17 mouse cellular contexts compared by ENCODE assay signal in the genomic region with DNA sequence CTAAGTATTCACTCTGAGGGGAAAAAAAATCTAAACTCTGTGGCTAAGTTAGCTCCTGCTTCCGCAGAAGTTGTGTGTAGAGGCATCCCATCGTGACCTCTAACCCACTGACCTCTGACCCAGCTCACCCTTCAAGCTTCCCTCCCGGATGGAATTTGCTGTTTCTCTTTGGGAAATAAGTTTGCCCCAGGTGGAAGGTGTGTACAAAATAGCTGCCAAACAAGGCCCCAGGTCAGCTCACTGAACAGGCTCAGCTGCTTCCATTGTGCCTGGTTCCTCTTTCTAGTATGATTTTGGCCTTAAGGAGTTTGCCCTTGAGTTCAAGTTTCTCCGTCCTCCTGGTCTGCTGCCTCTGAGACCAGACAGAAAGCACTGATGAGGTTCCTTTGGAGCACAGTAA. TPM values are rescaled to one million over a fixed set of nuclear protein-coding genes. Genes with fewer than 3 reads are reported as not detected.
DNase-seq lines count a peak whose midpoint lies in the region; ATAC-seq and TF ChIP-seq lines count a peak whose summit lies in the region.
"Had no signal": no experiment of that assay in that cellular context is flagged by ENCODE, and none has a peak within 500 bp of the region (broad histone marks: within the 10 kb centered on the region; RNA-seq: fewer than 3 reads in every experiment).

No protein-coding gene starts in this region.

- TF ChIP-seq CTCF in midbrain, postnatal 0 days (IDR thresholded peaks at IDR 0.05): no peak

- no peaks in the 10 kb centered on the region for H3K36me3 ChIP-seq in forebrain, embryonic 16.5 days (ENCODE audit: control insufficient read depth, insufficient read depth)
- no peaks in the 10 kb centered on the region for H3K36me3 ChIP-seq in forebrain, embryonic 15.5 days
- H3K36me3 ChIP-seq in hindbrain, embryonic 14.5 days (replicated peaks; ENCODE audit: control insufficient read depth, insufficient read depth): peaks cover 18% of the 10 kb centered on the region
- 0 out of 2 replicates have a peak, but pooled peaks cover 4% of the 10 kb centered on the region for H3K36me3 ChIP-seq in neural tube, embryonic 15.5 days
- H3K36me3 ChIP-seq in intestine, embryonic 15.5 days: 0 out of 2 replicates have a peak, but pooled peaks cover 3% of the 10 kb centered on the region
- no peaks in the 10 kb centered on the region for H3K36me3 ChIP-seq in midbrain, postnatal 0 days (ENCODE audit: insufficient read depth, low read length)
- H3K36me3 ChIP-seq: heart, embryonic 12.5 days; kidney, embryonic 15.5 days had no signal

- no peak overlapping the region for H3K4me3 ChIP-seq in forebrain, embryonic 16.5 days (replicated peaks; ENCODE audit: low read length)
- no peak overlapping the region for H3K4me3 ChIP-seq in forebrain, embryonic 15.5 days
- H3K4me3 ChIP-seq in hindbrain, embryonic 14.5 days (replicated peaks; ENCODE audit: low read length): no peak overlapping the region
- H3K4me3 ChIP-seq in neural tube, embryonic 15.5 days (replicated peaks): no peak overlapping the region
- no peak overlapping the region for H3K4me3 ChIP-seq in intestine, embryonic 15.5 days (replicated peaks)
- H3K4me3 ChIP-seq in midbrain, postnatal 0 days (ENCODE audit: low read depth, low read length): no peak overlapping the region
- H3K4me3 ChIP-seq: heart, embryonic 12.5 days; kidney, embryonic 15.5 days had no signal

- peaks cover 26% of the 10 kb centered on the region for H3K4me1 ChIP-seq in forebrain, embryonic 16.5 days (replicated peaks; ENCODE audit: control insufficient read depth, insufficient read depth, low read length)
- H3K4me1 ChIP-seq in forebrain, embryonic 15.5 days: peaks cover 26% of the 10 kb centered on the region
- peaks cover 39% of the 10 kb centered on the region for H3K4me1 ChIP-seq in hindbrain, embryonic 14.5 days (replicated peaks; ENCODE audit: control insufficient read depth, insufficient read depth, low read length)
- H3K4me1 ChIP-seq in neural tube, embryonic 15.5 days: peaks cover 44% of the 10 kb centered on the region
- H3K4me1 ChIP-seq in intestine, embryonic 15.5 days (replicated peaks): peaks cover 22% of the 10 kb centered on the region
- H3K4me1 ChIP-seq in midbrain, postnatal 0 days (ENCODE audit: insufficient read depth, low read length): peaks cover 5% of the 10 kb centered on the region

- no peaks in the 10 kb centered on the region for H3K9me3 ChIP-seq in forebrain, embryonic 16.5 days (ENCODE audit: control insufficient read depth, low read length)
- no peaks in the 10 kb centered on the region for H3K9me3 ChIP-seq in forebrain, embryonic 15.5 days
- no peaks in the 10 kb centered on the region for H3K9me3 ChIP-seq in hindbrain, embryonic 14.5 days (ENCODE audit: control insufficient read depth, low read length)
- H3K9me3 ChIP-seq in neural tube, embryonic 15.5 days (replicated peaks): no peaks in the 10 kb centered on the region
- no peaks in the 10 kb centered on the region for H3K9me3 ChIP-seq in intestine, embryonic 15.5 days
- H3K9me3 ChIP-seq in midbrain, postnatal 0 days (ENCODE audit: low read length): no peaks in the 10 kb centered on the region
- H3K9me3 ChIP-seq: heart, embryonic 12.5 days; kidney, embryonic 15.5 days had no signal

- WGBS in forebrain, embryonic 16.5 days: 66% methylated on average over 4 of the region's 4 CpGs
- WGBS in forebrain, embryonic 15.5 days: 67% methylated on average over 4 of the region's 4 CpGs
- WGBS in hindbrain, embryonic 14.5 days: 50% methylated on average over 4 of the region's 4 CpGs
- 62% methylated on average over 4 of the region's 4 CpGs for WGBS in neural tube, embryonic 15.5 days
- 52% methylated on average over 4 of the region's 4 CpGs for WGBS in intestine, embryonic 15.5 days
- WGBS in midbrain, postnatal 0 days: 64% methylated on average over 4 of the region's 4 CpGs

- H3K27me3 ChIP-seq in forebrain, embryonic 16.5 days (replicated peaks; ENCODE audit: control insufficient read depth, insufficient read depth, low read length): no peaks in the 10 kb centered on the region
- no peaks in the 10 kb centered on the region for H3K27me3 ChIP-seq in forebrain, embryonic 15.5 days
- no peaks in the 10 kb centered on the region for H3K27me3 ChIP-seq in hindbrain, embryonic 14.5 days (ENCODE audit: control insufficient read depth, insufficient read depth, low read length)
- H3K27me3 ChIP-seq in neural tube, embryonic 15.5 days (replicated peaks): 0 out of 2 replicates have a peak, but pooled peaks cover 3% of the 10 kb centered on the region
- no peaks in the 10 kb centered on the region for H3K27me3 ChIP-seq in intestine, embryonic 15.5 days (replicated peaks)
- no peaks in the 10 kb centered on the region for H3K27me3 ChIP-seq in midbrain, postnatal 0 days (ENCODE audit: insufficient read depth, low read length)
- H3K27me3 ChIP-seq: heart, embryonic 12.5 days had no signal

- DNase-seq in kidney, postnatal 10 days: peak; percentile 43
- no peak for DNase-seq in kidney, adult 8-10 months
- no peak for DNase-seq in hindbrain, embryonic 14.5 days (ENCODE audit: low spot score)
- DNase-seq in midbrain, postnatal 0 days (ENCODE audit: low spot score): no peak
- DNase-seq: adrenal gland, adult 2 months; cerebellum, adult 18-20 months; gastrocnemius, postnatal 25 days; lung, embryonic 14.5 days; right cerebral cortex, adult 18-20 months; thymus, postnatal 36 days had no signal

- ATAC-seq in forebrain, embryonic 16.5 days: no peak
- no peak for ATAC-seq in forebrain, embryonic 15.5 days (replicated peaks)
- no peak for ATAC-seq in hindbrain, embryonic 14.5 days (ENCODE audit: low FRiP score)
- ATAC-seq in neural tube, embryonic 15.5 days (ENCODE audit: low FRiP score): no peak
- no peak for ATAC-seq in intestine, embryonic 15.5 days
- no peak for ATAC-seq in midbrain, postnatal 0 days (ENCODE audit: low FRiP score)
- ATAC-seq: midbrain, embryonic 16.5 days had no signal

- peak overlapping the region; percentile 12; the same call in 1 of the 2 replicates for H3K4me2 ChIP-seq in forebrain, embryonic 16.5 days (ENCODE audit: low read length)
- H3K4me2 ChIP-seq in forebrain, embryonic 15.5 days (replicated peaks): no peak overlapping the region
- H3K4me2 ChIP-seq in hindbrain, embryonic 14.5 days (replicated peaks): 0 out of 2 replicates have a peak overlapping the region, but pooled peaks have one; percentile 27
- peak overlapping the region; percentile 47 for H3K4me2 ChIP-seq in neural tube, embryonic 15.5 days
- no peak overlapping the region for H3K4me2 ChIP-seq in intestine, embryonic 15.5 days (replicated peaks)
- no peak overlapping the region for H3K4me2 ChIP-seq in midbrain, postnatal 0 days (ENCODE audit: low read depth, low read length, poor library complexity, severe bottlenecking)
- H3K4me2 ChIP-seq: heart, embryonic 12.5 days; kidney, embryonic 15.5 days; lung, embryonic 14.5 days had no signal

- H3K27ac ChIP-seq in forebrain, embryonic 16.5 days (ENCODE audit: low read length): no peak overlapping the region
- H3K27ac ChIP-seq in forebrain, embryonic 15.5 days (replicated peaks): no peak overlapping the region
- H3K27ac ChIP-seq in hindbrain, embryonic 14.5 days: no peak overlapping the region
- no peak overlapping the region for H3K27ac ChIP-seq in neural tube, embryonic 15.5 days (replicated peaks)
- no peak overlapping the region for H3K27ac ChIP-seq in intestine, embryonic 15.5 days
- no peak overlapping the region for H3K27ac ChIP-seq in midbrain, postnatal 0 days (ENCODE audit: low read depth, low read length)

- no peak overlapping the region for H3K9ac ChIP-seq in forebrain, embryonic 16.5 days (replicated peaks; ENCODE audit: low read depth, low read length)
- H3K9ac ChIP-seq in forebrain, embryonic 15.5 days (replicated peaks): no peak overlapping the region
- no peak overlapping the region for H3K9ac ChIP-seq in hindbrain, embryonic 14.5 days
- no peak overlapping the region for H3K9ac ChIP-seq in neural tube, embryonic 15.5 days (replicated peaks)
- no peak overlapping the region for H3K9ac ChIP-seq in intestine, embryonic 15.5 days
- H3K9ac ChIP-seq in midbrain, postnatal 0 days (replicated peaks; ENCODE audit: low read length, poor library complexity, severe bottlenecking): no peak overlapping the region
- H3K9ac ChIP-seq: heart, embryonic 12.5 days; kidney, embryonic 15.5 days; lung, embryonic 14.5 days had no signal

RNA-seq across cellular contexts. Expression of gene Nrp2, which starts 12.6 kb away (rescaled TPM):
- 31.1 and 43.9 TPM in 2 replicates for polyA plus RNA-seq in forebrain, embryonic 16.5 days (2015; fragmentation: Nextera tagmentation; extraction: Ambion mirVana)
- polyA plus RNA-seq in forebrain, embryonic 15.5 days (2015; fragmentation: Nextera tagmentation; extraction: Ambion mirVana): 30.8 and 34.7 TPM in 2 replicates
- polyA plus RNA-seq in hindbrain, embryonic 14.5 days (2014; fragmentation: Nextera tagmentation; extraction: Ambion mirVana): 34.1 and 34.5 TPM in 2 replicates
- polyA plus RNA-seq in neural tube, embryonic 15.5 days (2015; fragmentation: Nextera tagmentation; extraction: Ambion mirVana): 33.4 and 35.6 TPM in 2 replicates
- 28.3 and 31.1 TPM in 2 replicates for polyA plus RNA-seq in intestine, embryonic 15.5 days (2015; fragmentation: Nextera tagmentation; extraction: Ambion mirVana)
- 56.7 and 60.1 TPM in 2 replicates for total RNA-seq in midbrain, postnatal 0 days (2014; rRNA removed)
- 14.0 and 17.1 TPM in 2 replicates for polyA plus RNA-seq in midbrain, postnatal 0 days (2015; fragmentation: Nextera tagmentation; extraction: Ambion mirVana)

Comparison
In these comparisons a context has a peak if more than half of its experiments do, and no peak if none do; other contexts are left out.
1. H3K4me2 ChIP-seq: peak in forebrain, embryonic 16.5 days (single experiment), hindbrain, embryonic 14.5 days (single experiment) and neural tube, embryonic 15.5 days (single experiment); none in forebrain, embryonic 15.5 days (single experiment), intestine, embryonic 15.5 days (single experiment) and midbrain, postnatal 0 days (single experiment).